Mouse (Mus musculus): ENCODE measurements at regions not wholly inside any gene's neighbourhood (a gene's known extent, or its start where the extent isn't known, plus 50 kb on each side); places are given as distances from the start of the nearest gene placed in this dataset.

DNA sequence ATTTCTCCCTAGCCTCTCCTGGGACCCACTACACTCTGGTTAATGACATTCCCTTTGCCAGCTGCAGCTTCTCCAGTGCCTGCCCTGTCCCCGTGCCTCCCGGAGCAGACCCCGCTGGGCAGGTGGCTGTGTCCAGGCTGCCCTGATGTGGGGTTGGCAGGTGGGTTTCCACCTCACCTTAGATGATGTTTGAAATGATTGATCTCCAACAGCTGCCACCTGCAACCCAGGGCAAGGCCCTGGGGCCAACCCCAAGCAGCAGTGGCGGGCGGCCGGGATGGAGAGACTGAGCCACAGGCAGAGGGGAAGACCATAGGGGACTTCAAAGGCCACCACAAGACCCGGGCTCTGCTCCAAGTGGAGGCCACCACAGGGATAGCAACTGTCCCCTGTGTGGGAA is 93.6 kb upstream of the Mvb12b start:
- no peak for DNase-seq

DNA sequence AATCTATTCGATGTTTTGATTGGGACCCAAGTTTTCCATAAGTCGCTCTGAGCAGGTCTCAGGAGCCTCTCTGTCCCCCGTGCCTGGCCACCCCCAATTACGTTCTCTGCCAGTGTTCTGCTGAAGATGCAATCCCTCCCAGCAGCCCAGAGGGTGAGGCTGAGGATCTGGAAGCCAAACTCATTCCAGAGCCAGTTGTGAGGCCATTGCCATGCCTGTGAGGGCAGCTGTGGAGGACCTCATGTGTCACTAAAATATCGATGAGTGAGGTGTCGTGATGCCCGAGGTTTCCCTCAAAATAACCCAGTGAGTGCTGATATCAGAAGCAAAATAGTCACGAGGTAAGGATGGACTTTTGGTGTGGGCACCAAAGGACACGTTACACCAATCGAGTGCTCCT is 93.1 kb upstream of the Mvb12b start:
- DNase-seq = no peak

GRCm38 (mm10) chr2:33979276-33979675 is 91.5 kb upstream of the Mvb12b start:
- no peak for DNase-seq

DNA sequence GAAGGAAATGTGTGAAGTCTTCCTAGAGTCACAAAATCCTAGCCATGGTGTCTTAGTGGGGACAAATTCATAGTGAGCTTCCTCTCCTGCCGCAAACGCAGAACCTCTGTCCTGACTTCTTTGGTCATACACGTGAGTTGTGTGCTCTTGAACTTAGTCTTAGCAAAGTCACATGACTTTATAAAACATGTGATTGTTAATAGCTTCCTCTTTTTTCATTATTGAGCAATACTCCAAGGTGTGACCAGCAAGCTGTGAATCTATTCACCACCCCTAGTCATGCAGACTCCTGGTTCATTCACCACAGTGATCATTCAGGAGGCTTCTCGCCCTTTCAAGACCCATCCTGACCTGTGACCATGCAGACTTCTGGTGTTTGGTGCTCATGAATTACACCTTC is 90.8 kb upstream of the Mvb12b start:
- no peak for DNase-seq

- DNase-seq = no peak
These were observed 90.0 kb upstream of the Mvb12b start for GRCm38 (mm10) chr2:33977576-33978352.

DNA sequence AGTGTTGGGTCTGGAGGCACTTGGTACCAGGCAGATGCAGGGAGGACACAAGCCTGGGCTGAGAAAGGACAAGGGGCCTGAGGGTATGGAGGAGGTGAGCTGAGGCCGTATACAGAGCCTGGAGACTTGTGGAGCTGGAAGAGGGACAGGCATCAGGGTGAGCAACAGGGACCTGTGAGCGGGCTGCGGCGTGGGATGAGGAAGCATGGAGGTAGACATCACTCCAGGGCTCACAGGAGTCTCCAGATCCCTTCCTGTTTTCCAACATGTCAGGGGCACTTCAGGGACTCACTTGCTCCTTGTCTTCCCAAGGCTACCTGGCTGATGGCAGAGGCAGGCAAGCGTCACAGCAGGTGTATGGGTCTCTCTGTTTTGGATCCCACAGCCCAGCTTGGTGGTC is 89.4 kb upstream of the Mvb12b start:
- no peak for DNase-seq

GRCm38 (mm10) chr2:33976183-33976582 is 88.4 kb upstream of the Mvb12b start:
- DNase-seq = no peak

- peak in 1 of 2 experiments; percentile 34 for DNase-seq
These were observed 87.8 kb upstream of the Mvb12b start for GRCm38 (mm10) chr2:33975423-33976127.

DNA sequence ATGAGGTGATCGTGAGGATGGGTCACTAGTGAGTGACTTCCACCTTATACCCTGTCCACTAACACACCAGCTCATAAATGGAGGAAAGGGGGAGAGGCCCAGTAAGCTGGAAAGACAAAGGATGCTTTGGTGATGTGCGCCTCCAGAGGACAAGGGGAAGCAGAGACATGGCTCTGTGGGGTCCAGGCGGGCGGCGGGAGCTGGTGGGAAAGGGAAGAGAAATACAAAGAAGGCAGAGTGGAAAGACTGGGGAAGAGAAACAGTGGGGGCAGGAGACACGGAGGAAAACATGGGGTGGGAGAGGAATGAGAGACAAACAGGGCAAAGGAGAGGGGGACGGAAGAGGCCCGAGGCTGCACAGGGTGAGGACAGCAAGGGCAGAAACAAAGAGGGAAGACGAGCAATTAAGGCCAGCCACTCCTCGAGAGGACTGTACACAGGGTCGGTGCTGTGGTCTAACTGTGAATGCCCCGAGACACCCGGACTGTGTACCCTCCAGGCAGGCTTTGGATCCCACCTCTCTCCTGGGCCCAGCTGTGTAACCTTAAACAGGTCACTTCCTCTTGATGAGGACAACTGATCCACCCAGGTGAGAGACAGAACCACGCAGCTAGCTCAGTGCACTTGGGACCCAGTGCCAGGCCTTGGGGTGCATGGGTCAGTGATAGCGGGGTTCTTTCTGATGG is 87.1 kb upstream of the Mvb12b start:
- no peak for DNase-seq

GRCm38 (mm10) chr2:33974031-33974430 is 86.3 kb upstream of the Mvb12b start:
- DNase-seq = no peak

- peak; percentile 82 to 84 for DNase-seq
These were observed 85.6 kb upstream of the Mvb12b start for GRCm38 (mm10) chr2:33973213-33973834.

DNA sequence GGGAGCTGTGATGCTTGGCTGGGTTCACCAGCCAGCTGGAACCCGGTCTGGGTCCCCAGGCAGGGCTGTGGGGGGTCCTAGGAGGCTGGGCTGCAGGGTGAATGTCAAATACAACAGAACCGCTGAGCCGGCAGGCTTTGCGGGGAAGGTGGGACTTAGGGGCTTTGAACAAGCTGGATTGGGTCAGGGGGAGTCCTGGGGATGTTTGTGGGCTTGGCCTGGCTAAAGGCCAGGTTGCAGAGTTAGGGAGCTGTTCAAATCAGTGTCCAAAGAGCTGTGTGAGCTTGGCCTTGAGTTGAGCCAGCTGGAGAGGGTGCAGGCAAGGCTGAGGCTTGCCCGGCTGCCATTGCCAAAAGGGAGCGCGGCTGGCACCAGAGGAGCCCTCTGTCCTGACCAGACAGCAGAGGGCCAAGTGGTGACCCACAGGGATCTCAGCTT is 79.3 kb upstream of the Mvb12b start:
- peak; percentile 37 to 53 for DNase-seq

DNA sequence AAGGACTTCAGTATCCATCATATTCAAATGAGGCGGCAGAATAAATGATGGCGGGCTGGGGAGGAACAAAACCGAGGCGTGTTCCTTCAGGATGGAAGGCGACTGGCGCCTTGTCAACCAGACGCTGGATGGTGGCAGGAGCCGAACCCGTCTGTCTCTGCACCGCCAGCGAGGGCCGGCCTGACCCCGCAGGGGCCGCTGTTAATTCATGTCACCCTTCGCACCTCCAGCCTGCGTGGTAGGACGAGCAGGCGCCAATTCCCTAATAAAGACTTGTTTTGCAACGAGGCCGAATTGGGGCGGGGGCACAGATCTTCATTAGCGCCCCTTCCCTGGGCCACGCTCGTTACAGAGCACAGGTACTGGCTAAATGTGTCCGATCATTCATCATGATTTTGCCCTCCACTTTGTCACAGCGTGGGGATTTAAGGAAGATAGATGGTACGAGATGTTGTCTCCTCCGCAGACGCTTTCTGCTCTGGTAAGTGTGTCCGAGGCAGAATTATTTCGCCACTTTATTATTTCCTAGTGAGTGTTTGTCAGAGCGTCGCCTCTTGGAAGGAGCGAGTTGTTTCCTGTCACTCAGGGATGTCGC is 78.7 kb upstream of the Mvb12b start:
- DNase-seq = no peak

DNA sequence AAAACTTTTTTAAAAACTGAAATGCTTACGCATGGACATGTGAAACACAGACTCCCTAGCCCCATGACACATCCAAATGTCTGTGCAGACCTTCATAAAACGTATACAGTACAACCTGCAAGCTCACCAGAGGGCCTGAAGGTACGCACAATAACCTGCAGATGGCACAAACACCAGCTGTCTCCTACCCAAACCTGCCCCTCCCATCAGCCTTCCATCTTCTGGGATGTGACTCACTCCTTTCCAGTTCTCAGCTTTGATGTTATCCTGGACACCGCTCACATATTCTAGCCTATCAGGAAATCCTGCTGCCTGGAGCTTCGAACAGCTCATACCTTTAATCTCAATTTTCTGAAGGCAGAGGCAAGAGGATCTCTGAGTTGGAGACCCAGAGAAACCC is 76.3 kb upstream of the Mvb12b start:
- no peak for DNase-seq

- no peak for DNase-seq
These were observed 74.8 kb upstream of the Mvb12b start for GRCm38 (mm10) chr2:33962355-33963037.

DNA sequence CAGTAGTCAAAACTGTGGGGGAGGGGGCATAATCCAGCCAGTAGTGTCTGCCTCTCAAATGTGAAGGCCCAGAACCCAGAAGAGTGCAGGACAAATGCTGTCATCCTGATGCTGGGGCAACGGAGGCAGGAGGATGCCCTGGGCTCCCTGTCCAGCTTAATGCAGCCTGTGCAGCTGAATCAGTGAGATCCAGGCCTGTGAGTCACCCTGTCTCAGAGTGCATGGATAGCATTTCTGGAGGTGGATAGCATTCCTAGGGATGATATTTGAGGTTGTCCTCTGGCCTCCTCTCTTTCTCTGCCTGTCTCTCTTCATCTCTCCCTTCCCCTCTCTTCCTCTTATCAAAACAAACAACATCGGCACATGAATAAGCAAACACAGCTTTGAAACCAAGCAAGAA is 73.8 kb upstream of the Mvb12b start:
- no peak for DNase-seq

GRCm38 (mm10) chr2:33957754-33958153 is 70.0 kb upstream of the Mvb12b start:
- no peak for DNase-seq

DNA sequence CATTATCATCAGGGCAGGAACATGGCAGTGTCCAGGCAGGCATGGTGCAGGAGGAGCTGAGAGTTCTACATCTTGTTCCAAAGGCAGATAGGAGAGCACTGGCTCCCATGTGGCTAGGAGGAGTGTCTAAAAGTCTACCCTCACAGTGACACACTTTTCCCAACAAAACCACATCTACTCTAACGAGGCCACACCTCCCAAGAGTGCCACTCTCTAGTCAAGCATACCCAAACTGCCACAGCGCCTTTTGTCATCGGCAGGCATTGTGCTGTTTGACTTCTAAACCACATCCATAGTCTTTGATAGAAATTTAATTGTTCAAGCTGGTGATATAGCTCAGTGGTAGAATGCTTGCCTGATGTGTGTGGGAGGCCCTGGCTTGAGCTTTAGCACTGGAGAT is 56.6 kb upstream of the Mvb12b start:
- no peak for DNase-seq

DNA sequence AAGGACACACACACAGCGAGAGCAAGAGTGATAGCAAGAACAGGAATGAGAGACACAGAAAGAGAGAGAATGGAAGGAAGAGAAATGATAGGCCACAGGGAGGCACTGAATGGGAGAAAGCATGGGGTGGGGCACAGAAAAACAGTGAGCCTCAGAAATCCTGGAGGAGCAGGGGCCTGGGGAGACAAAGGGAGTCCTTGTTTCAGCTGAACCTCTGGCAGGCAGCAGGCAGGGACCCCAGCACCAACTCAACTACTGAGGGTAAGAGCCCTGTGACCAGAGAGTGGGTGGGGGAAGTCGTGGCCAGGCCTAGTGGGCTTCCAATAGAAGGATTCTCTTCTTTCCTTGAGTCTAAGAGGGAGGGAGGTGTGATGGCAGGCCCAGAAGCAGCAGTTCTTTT is 54.3 kb upstream of the Mvb12b start:
- no peak for DNase-seq

GRCm38 (mm10) chr2:33941316-33941715 is 53.6 kb upstream of the Mvb12b start:
- DNase-seq = no peak

DNA sequence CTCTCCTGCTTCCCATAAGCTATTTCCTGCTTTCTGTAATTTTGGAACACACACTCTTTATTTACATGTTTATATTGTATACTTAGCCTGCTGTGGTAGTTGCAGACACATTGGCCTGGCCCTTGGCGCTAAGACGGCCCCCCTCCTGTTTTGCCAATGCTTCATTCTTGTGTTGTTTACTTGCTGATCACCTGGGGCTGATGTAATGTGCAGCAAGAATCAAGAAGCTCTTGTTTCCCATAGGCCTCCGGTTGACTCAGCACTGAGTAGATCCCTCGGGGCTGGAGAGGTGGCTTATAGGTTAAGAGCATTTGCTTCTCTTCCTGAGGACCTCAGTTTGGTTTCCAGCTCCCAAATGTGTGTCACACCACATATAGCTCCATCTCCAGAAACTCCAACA is 52.1 kb upstream of the Mvb12b start:
- DNase-seq = no peak

Data from layer of hippocampus, postnatal 36 days (tissue).